17 mouse cellular contexts compared by ENCODE assay signal in genomic region chr12:14032363-14032762, GRCm38 (mm10).
DNase-seq lines count a peak whose midpoint lies in the region; ATAC-seq and TF ChIP-seq lines count a peak whose summit lies in the region.
"Had no signal": no experiment of that assay in that cellular context is flagged by ENCODE, and none has a peak within 500 bp of the region (broad histone marks: within the 10 kb centered on the region; RNA-seq: fewer than 3 reads in every experiment).

No protein-coding gene starts in this region.

- 77% methylated on average over 1 of the region's 1 CpGs for WGBS in forebrain, embryonic 14.5 days
- 72% methylated on average over 1 of the region's 1 CpGs for WGBS in forebrain, embryonic 15.5 days
- 84% methylated on average over 1 of the region's 1 CpGs for WGBS in forebrain, postnatal 0 days
- WGBS in forebrain, embryonic 11.5 days: 93% methylated on average over 1 of the region's 1 CpGs

- H3K4me3 ChIP-seq in forebrain, embryonic 14.5 days (ENCODE audit: low read depth, low read length): no peak overlapping the region
- no peak overlapping the region for H3K4me3 ChIP-seq in forebrain, embryonic 15.5 days
- no peak overlapping the region for H3K4me3 ChIP-seq in forebrain, postnatal 0 days (ENCODE audit: low read depth, low read length)
- no peak overlapping the region for H3K4me3 ChIP-seq in forebrain, embryonic 11.5 days (ENCODE audit: low read depth, low read length)
- H3K4me3 ChIP-seq: embryonic facial prominence, embryonic 13.5 days; embryonic facial prominence, embryonic 15.5 days; erythroblast, embryonic 14.5 days; gastrocnemius, adult 2 months had no signal

- TF ChIP-seq CTCF in forebrain, postnatal 0 days (IDR thresholded peaks at IDR 0.05; ENCODE audit: low read depth): no peak

- peak; percentile 3 for DNase-seq in forebrain, embryonic 14.5 days (ENCODE audit: low spot score)
- no peak for DNase-seq in forebrain, postnatal 0 days
- no peak for DNase-seq in forebrain, embryonic 11.5 days (ENCODE audit: low spot score)
- no peak for DNase-seq in embryo, embryonic 11 days
- DNase-seq: adrenal gland, adult 2 months; adrenal gland, postnatal 10 days; adrenal gland, postnatal 25 days; cerebellum, adult 11-12 months; cerebellum, adult 2 months; cerebellum, adult 9-10 months; cerebellum, postnatal 10 days; cerebellum, postnatal 25 days; gastrocnemius, adult 2 months had no signal

- H3K27ac ChIP-seq in forebrain, embryonic 14.5 days (ENCODE audit: low read depth, low read length): no peak overlapping the region
- no peak overlapping the region for H3K27ac ChIP-seq in forebrain, embryonic 15.5 days (replicated peaks)
- no peak overlapping the region for H3K27ac ChIP-seq in forebrain, postnatal 0 days (ENCODE audit: low read depth, low read length)
- no peak overlapping the region for H3K27ac ChIP-seq in forebrain, embryonic 11.5 days (ENCODE audit: low read depth, low read length)
- H3K27ac ChIP-seq: embryonic facial prominence, embryonic 13.5 days; embryonic facial prominence, embryonic 15.5 days; gastrocnemius, adult 2 months had no signal

- H3K4me2 ChIP-seq in forebrain, embryonic 14.5 days (ENCODE audit: low read length): no peak overlapping the region
- no peak overlapping the region for H3K4me2 ChIP-seq in forebrain, embryonic 15.5 days (replicated peaks)
- no peak overlapping the region for H3K4me2 ChIP-seq in forebrain, postnatal 0 days (ENCODE audit: low read depth)
- H3K4me2 ChIP-seq in forebrain, embryonic 11.5 days (ENCODE audit: low read depth, low read length, severe bottlenecking): no peak overlapping the region
- H3K4me2 ChIP-seq: embryonic facial prominence, embryonic 13.5 days; embryonic facial prominence, embryonic 15.5 days had no signal

- no peak overlapping the region for H3K9ac ChIP-seq in forebrain, embryonic 14.5 days (ENCODE audit: low read length)
- H3K9ac ChIP-seq in forebrain, embryonic 15.5 days (replicated peaks): no peak overlapping the region
- H3K9ac ChIP-seq in forebrain, postnatal 0 days: no peak overlapping the region
- no peak overlapping the region for H3K9ac ChIP-seq in forebrain, embryonic 11.5 days (ENCODE audit: low read length)
- H3K9ac ChIP-seq: embryonic facial prominence, embryonic 13.5 days; embryonic facial prominence, embryonic 15.5 days had no signal

- no peaks in the 10 kb centered on the region for H3K36me3 ChIP-seq in forebrain, embryonic 14.5 days (ENCODE audit: control insufficient read depth, insufficient read depth, low read length)
- no peaks in the 10 kb centered on the region for H3K36me3 ChIP-seq in forebrain, embryonic 15.5 days
- no peaks in the 10 kb centered on the region for H3K36me3 ChIP-seq in forebrain, postnatal 0 days (ENCODE audit: insufficient read depth)
- no peaks in the 10 kb centered on the region for H3K36me3 ChIP-seq in forebrain, embryonic 11.5 days (ENCODE audit: control insufficient read depth, insufficient read depth, low read length)
- H3K36me3 ChIP-seq: embryonic facial prominence, embryonic 13.5 days; embryonic facial prominence, embryonic 15.5 days had no signal

- H3K27me3 ChIP-seq in forebrain, embryonic 14.5 days (replicated peaks; ENCODE audit: control insufficient read depth, insufficient read depth, low read length): no peaks in the 10 kb centered on the region
- no peaks in the 10 kb centered on the region for H3K27me3 ChIP-seq in forebrain, embryonic 15.5 days
- H3K27me3 ChIP-seq in forebrain, postnatal 0 days (ENCODE audit: insufficient read depth, low read length): no peaks in the 10 kb centered on the region
- H3K27me3 ChIP-seq in forebrain, embryonic 11.5 days (ENCODE audit: control insufficient read depth, insufficient read depth, low read length): no peaks in the 10 kb centered on the region
- H3K27me3 ChIP-seq: embryonic facial prominence, embryonic 13.5 days; embryonic facial prominence, embryonic 15.5 days had no signal

- ATAC-seq in forebrain, embryonic 14.5 days: no peak
- no peak; the same call in 1 of the 2 replicates for ATAC-seq in forebrain, embryonic 15.5 days (replicated peaks)
- peak; percentile 27; the same call in 1 of the 2 replicates for ATAC-seq in forebrain, postnatal 0 days
- no peak for ATAC-seq in forebrain, embryonic 11.5 days (replicated peaks; ENCODE audit: low FRiP score)

- no peaks in the 10 kb centered on the region for H3K4me1 ChIP-seq in forebrain, embryonic 14.5 days (ENCODE audit: control insufficient read depth, insufficient read depth, low read length)
- H3K4me1 ChIP-seq in forebrain, embryonic 15.5 days: no peaks in the 10 kb centered on the region
- H3K4me1 ChIP-seq in forebrain, postnatal 0 days (ENCODE audit: insufficient read depth): no peaks in the 10 kb centered on the region
- H3K4me1 ChIP-seq in forebrain, embryonic 11.5 days (replicated peaks; ENCODE audit: control insufficient read depth, insufficient read depth, low read length): no peaks in the 10 kb centered on the region
- H3K4me1 ChIP-seq: embryonic facial prominence, embryonic 13.5 days; embryonic facial prominence, embryonic 15.5 days had no signal

- no peaks in the 10 kb centered on the region for H3K9me3 ChIP-seq in forebrain, embryonic 14.5 days (replicated peaks; ENCODE audit: control insufficient read depth, low read length)
- no peaks in the 10 kb centered on the region for H3K9me3 ChIP-seq in forebrain, embryonic 15.5 days
- no peaks in the 10 kb centered on the region for H3K9me3 ChIP-seq in forebrain, postnatal 0 days (ENCODE audit: low read length)
- no peaks in the 10 kb centered on the region for H3K9me3 ChIP-seq in forebrain, embryonic 11.5 days (ENCODE audit: control insufficient read depth, low read length)
- H3K9me3 ChIP-seq: embryonic facial prominence, embryonic 13.5 days; embryonic facial prominence, embryonic 15.5 days had no signal
